Comparison of ENCODE assay signal across 8 mouse cellular contexts in genomic region chr5:135778471-135779445, GRCm38 (mm10). TPM values are rescaled to one million over a fixed set of nuclear protein-coding genes. Genes with fewer than 3 reads are reported as not detected.
DNase-seq lines count a peak whose midpoint lies in the region; ATAC-seq and TF ChIP-seq lines count a peak whose summit lies in the region.

Gene Mdh2 (plus strand): TSS chr5:135778480.

- TF ChIP-seq CTCF in Patski (IDR thresholded peaks at IDR 0.05): no peak

- H3K9me3 ChIP-seq in hindbrain, embryonic 13.5 days: no peaks in the 10 kb centered on the region

- H3K4me1 ChIP-seq in hindbrain, embryonic 13.5 days (replicated peaks): peaks cover 33% of the 10 kb centered on the region

- H3K27me3 ChIP-seq in Patski: no peaks in the 10 kb centered on the region
- no peaks in the 10 kb centered on the region for H3K27me3 ChIP-seq in hindbrain, embryonic 13.5 days

- peak within 1 kb of the TSS; percentile 84 for H3K4me2 ChIP-seq in hindbrain, embryonic 13.5 days

- ATAC-seq in Patski: peak; percentile 94
- ATAC-seq in hindbrain, embryonic 13.5 days (ENCODE audit: low FRiP score): peak; percentile 100

- in situ Hi-C loops in Patski (cut with MboI; ENCODE audit: low pct_unique_long_range_greater_than_20kb): no loop called here

- H3K4me3 ChIP-seq in hindbrain, embryonic 13.5 days: peak within 1 kb of the TSS; percentile 85

- WGBS in hindbrain, embryonic 13.5 days: 2% methylated on average over 70 of the region's 70 CpGs

- H3K9ac ChIP-seq in hindbrain, embryonic 13.5 days: peak within 1 kb of the TSS; percentile 98

- peak; percentile 100 for DNase-seq in Patski (ENCODE audit: low read depth, low spot score)
- peak; percentile 100 for DNase-seq in cerebellum, postnatal 14 days
- peak; percentile 99 for DNase-seq in frontal cortex, postnatal 14 days (ENCODE audit: low spot score in 2 of 2)
- peak; percentile 90 to 97 for DNase-seq in layer of hippocampus, postnatal 25 days (ENCODE audit: extremely low spot score in 1 of 2, low spot score in 1 of 2)
- DNase-seq in lung, postnatal 25 days (ENCODE audit: low spot score): peak; percentile 100
- peak; percentile 100 for DNase-seq in retina, embryonic 14.5 days (ENCODE audit: low spot score)
- DNase-seq in thymus, postnatal 4 days: peak; percentile 99

- peaks cover 23% of the 10 kb centered on the region for H3K36me3 ChIP-seq in hindbrain, embryonic 13.5 days

- CTCF ChIA-PET in Patski (lab: Charles Lee): interaction anchor here (1.2 to 1.4 kb wide), 2 partner anchors 149 to 227 kb away, joined by 4 read pairs; no protein-coding TSS in a partner anchor

- POLR2A ChIA-PET in Patski (lab: Charles Lee): interaction anchor here (1.3 kb wide), 1 partner anchor 11 kb away, joined by 6 read pairs; no protein-coding TSS in a partner anchor

- peak within 1 kb of the TSS; percentile 95 for H3K27ac ChIP-seq in hindbrain, embryonic 13.5 days

RNA-seq across cellular contexts. Expression of gene Mdh2, which starts in this region (rescaled TPM):
- 1,249 TPM for polyA plus RNA-seq in Patski (2021)
- 593 and 594 TPM in 2 replicates for polyA plus RNA-seq in hindbrain, embryonic 13.5 days (2015; fragmentation: Nextera tagmentation; extraction: Ambion mirVana)
- 100 to 1,000 TPM; 397 to 426 TPM for total RNA-seq in layer of hippocampus, postnatal 25 days (2021)

Comparison
In these comparisons a context has a peak if more than half of its experiments do, and no peak if none do; other contexts are left out.
1. Peak in every context shown above with its lines: DNase-seq, ATAC-seq, H3K4me3 ChIP-seq and H3K27ac ChIP-seq.